Mouse (Mus musculus) spleen, adult 2 months (tissue): ENCODE results near the gene Capns1. TPM values are rescaled to one million over a fixed set of nuclear protein-coding genes. Genes with fewer than 3 reads are reported as not detected.
"Not testable (repeated sequence)": the region's sequence is repeated elsewhere in the genome, so short reads cannot be mapped to it uniquely, and the experiment has no call there.

ENCODE experiments used
- DNase-seq, 2 experiments: peaks; one replicate each; pipeline versions ENCODE4 v3.0.0 to v3.0.0-alpha.2; 2012 to 2021; ENCODE audit warnings: low spot score in 2 of 2, low read depth in 1 of 2
- H3K27ac ChIP-seq: fragments of 200-500 bp; 2 replicates; pipeline ENCODE4 v1.5.1; 2012; ENCODE audit warnings: low read length, inconsistent platforms; ENCODE audit not compliant: insufficient read depth
- H3K27me3 ChIP-seq: fragments of 200-500 bp; 2 replicates; pipeline ENCODE4 v1.6.1; 2012; ENCODE audit warnings: mild to moderate bottlenecking, moderate library complexity, low read length, inconsistent platforms; ENCODE audit not compliant: control insufficient read depth, insufficient read depth
- H3K36me3 ChIP-seq: fragments of 200-500 bp; 2 replicates; pipeline ENCODE4 v1.6.1; 2012; ENCODE audit warnings: mild to moderate bottlenecking, low read length, inconsistent platforms; ENCODE audit not compliant: control insufficient read depth, insufficient read depth
- H3K4me1 ChIP-seq: fragments of 200-500 bp; 2 replicates; pipeline ENCODE4 v1.6.1; 2011; ENCODE audit warnings: inconsistent platforms; ENCODE audit not compliant: control insufficient read depth, insufficient read depth, insufficient read length
- H3K4me3 ChIP-seq: fragments of 200-500 bp; 2 replicates; pipeline ENCODE4 v1.5.1; 2011; ENCODE audit warnings: mild to moderate bottlenecking, inconsistent platforms; ENCODE audit not compliant: insufficient read depth, insufficient read length; ENCODE audit errors: extremely low read depth
- CTCF ChIP-seq: fragments of 200-500 bp; IDR thresholded peaks from 2 replicates; pipeline ENCODE4 v1.5.1; 2011; ENCODE audit warnings: mild to moderate bottlenecking, inconsistent platforms; ENCODE audit not compliant: insufficient read depth, insufficient read length, insufficient replicate concordance; ENCODE audit errors: extremely low read depth
- POLR2A ChIP-seq: fragments of 200-500 bp; IDR thresholded peaks from 2 replicates; pipeline ENCODE4 v1.6.1; 2011; ENCODE audit warnings: low read depth, low read length, inconsistent platforms
- WGBS: fragments of 180-500 bp; shearing (Covaris S2); methylation state at CpG from one replicate; pipeline ENCODE4 v1.1.7; 2018; 5-methylcytosine and 5-hydroxymethylcytosine counted together
- polyA plus RNA-seq: library from polyadenylated mRNA; depleted of rRNA; stranded (reverse); fragments of >200 nt; gene quantifications from 2 replicates; pipeline ENCODE4 v1.2.3, GENCODE M21; 2012

The Capns1 gene
- polyA plus RNA-seq, 1 experiment, result 414 TPM

- peak in 1 of 2 experiments; percentile 61 for DNase-seq
- H3K4me3 ChIP-seq, result no peak overlapping the region
- H3K4me1 ChIP-seq, result no peaks in the 10 kb centered on the region
- TF ChIP-seq POLR2A (no peak), CTCF (peak; percentile 65; the same call in 1 of the 2 replicates)
- 3% methylated on average over 2 of the region's 2 CpGs for WGBS
- H3K27me3 ChIP-seq, result no peaks in the 10 kb centered on the region
- H3K27ac ChIP-seq, result no peak overlapping the region
- H3K36me3 ChIP-seq, result no peaks in the 10 kb centered on the region
Observed at GRCm38 (mm10) chr7:30205383-30205782, 6.8 kb upstream of the Capns1 start.

- no peaks in the 10 kb centered on the region for H3K27me3 ChIP-seq
- 62% methylated on average over 8 of the region's 8 CpGs for WGBS
- no peak for TF ChIP-seq POLR2A
- TF ChIP-seq CTCF, result no peak
- no peak for DNase-seq
- no peaks in the 10 kb centered on the region for H3K4me1 ChIP-seq
- peak overlapping the region; percentile 15; the same call in 1 of the 2 replicates for H3K4me3 ChIP-seq
- H3K27ac ChIP-seq, result no peak overlapping the region
- H3K36me3 ChIP-seq, result no peaks in the 10 kb centered on the region
Observed at GRCm38 (mm10) chr7:30204380-30204779, 5.8 kb upstream of the Capns1 start.

- 92% methylated on average over 11 of the region's 11 CpGs for WGBS
- no peaks in the 10 kb centered on the region for H3K4me1 ChIP-seq
- TF ChIP-seq POLR2A (no peak), CTCF (no peak)
- no peaks in the 10 kb centered on the region for H3K36me3 ChIP-seq
- no peaks in the 10 kb centered on the region for H3K27me3 ChIP-seq
- no peak overlapping the region for H3K4me3 ChIP-seq
- no peak for DNase-seq
- H3K27ac ChIP-seq, result no peak overlapping the region
Observed at GRCm38 (mm10) chr7:30202895-30203690, 4.5 kb upstream of the Capns1 start.

GRCm38 (mm10) chr7:30200661-30201060 lies 2.0 kb upstream of the Capns1 start:
- not testable (repeated sequence) for H3K36me3 ChIP-seq, H3K27me3 ChIP-seq, H3K4me1 ChIP-seq, H3K27ac ChIP-seq, H3K4me3 ChIP-seq, DNase-seq
- 93% methylated on average over 5 of the region's 5 CpGs for WGBS

- no peaks in the 10 kb centered on the region for H3K27me3 ChIP-seq
- DNase-seq, result no peak
- no peaks in the 10 kb centered on the region for H3K36me3 ChIP-seq
- no peaks in the 10 kb centered on the region for H3K4me1 ChIP-seq
- TF ChIP-seq CTCF (no peak), POLR2A (no peak)
- no peak overlapping the region for H3K27ac ChIP-seq
- no peak overlapping the region for H3K4me3 ChIP-seq
- WGBS, result 94% methylated on average over 5 of the region's 5 CpGs
Observed at GRCm38 (mm10) chr7:30200200-30200599, 1.6 kb upstream of the Capns1 start.

GRCm38 (mm10) chr7:30199498-30200139 lies 1.0 kb upstream of the Capns1 start:
- Histone ChIP-seq H3K4me3 (no peak overlapping the region), H3K36me3 (no peaks in the 10 kb centered on the region), H3K4me1 (no peaks in the 10 kb centered on the region), H3K27me3 (no peaks in the 10 kb centered on the region), H3K27ac (no peak overlapping the region)
- WGBS, result 86% methylated on average over 18 of the region's 18 CpGs
- DNase-seq, result no peak
- no peak for TF ChIP-seq POLR2A
- TF ChIP-seq CTCF, result no peak

- 49% methylated on average over 5 of the region's 5 CpGs for WGBS
- Histone ChIP-seq H3K27ac (no peak overlapping the region), H3K4me3 (no peak overlapping the region), H3K27me3 (no peaks in the 10 kb centered on the region), H3K4me1 (no peaks in the 10 kb centered on the region; the same call in 1 of the 2 replicates), H3K36me3 (peaks cover 1% of the 10 kb centered on the region)
- no peak for DNase-seq
- TF ChIP-seq CTCF (no peak), POLR2A (no peak)
Observed at GRCm38 (mm10) chr7:30197592-30198129, 950 bp downstream of the Capns1 start.
